Mouse (Mus musculus): Measurements from ENCODE around the gene Tns2. TPM values are rescaled to one million over a fixed set of nuclear protein-coding genes. Genes with fewer than 3 reads are reported as not detected.

Gene Tns2
- total RNA-seq, 1 experiment from 2014 or later: 83.0 TPM

Other genes with a start within 250 kb of the Tns2 start
- gene Krt1, start 249.6 kb upstream of the Tns2 start, total RNA-seq (2021): 0.23 and 0.44 TPM in 2 replicates
- not detected in 2 replicates for gene Krt77, start 230.7 kb upstream of the Tns2 start, total RNA-seq (2021)
- gene Krt76, start 207.5 kb upstream of the Tns2 start, total RNA-seq (2021): not detected in 2 replicates
- 0.15 TPM in 1 of 2 replicates, not detected in the other for gene Krt4, start 175.7 kb upstream of the Tns2 start, total RNA-seq (2021)
- 3.7 and 3.9 TPM in 2 replicates for gene Krt79, start 160.1 kb upstream of the Tns2 start, total RNA-seq (2021)
- not detected in 2 replicates for gene Krt78, start 146.1 kb upstream of the Tns2 start, total RNA-seq (2021)
- 1.5 and 14.6 TPM in 2 replicates for gene Krt8, start 95.9 kb upstream of the Tns2 start, total RNA-seq (2021)
- gene Krt18, start 72.2 kb upstream of the Tns2 start, total RNA-seq (2021): 2.4 and 11.6 TPM in 2 replicates
- 224 and 250 TPM in 2 replicates for gene Eif4b, start 26.6 kb upstream of the Tns2 start, total RNA-seq (2021)
- gene Spryd3, start 35.8 kb downstream of the Tns2 start, total RNA-seq (2021): 23.3 and 30.8 TPM in 2 replicates
- 45.7 and 48.0 TPM in 2 replicates for gene Igfbp6, start 43.9 kb downstream of the Tns2 start, total RNA-seq (2021)
- gene Soat2, start 50.1 kb downstream of the Tns2 start, total RNA-seq (2021): 0.26 and 4.7 TPM in 2 replicates
- 58.4 and 83.0 TPM in 2 replicates for gene Zfp740, start 102.8 kb downstream of the Tns2 start, total RNA-seq (2021)
- gene Csad, start 104.3 kb downstream of the Tns2 start, total RNA-seq (2021): 115 and 120 TPM in 2 replicates
- gene Itgb7, start 131.5 kb downstream of the Tns2 start, total RNA-seq (2021): 3.0 and 18.4 TPM in 2 replicates
- 25.5 and 27.8 TPM in 2 replicates for gene Rarg, start 157.1 kb downstream of the Tns2 start, total RNA-seq (2021)
- gene Gm9918, start 170.2 kb downstream of the Tns2 start, total RNA-seq (2021): not detected in 2 replicates
- gene Mfsd5, start 179.0 kb downstream of the Tns2 start, total RNA-seq (2021): 29.9 and 34.3 TPM in 2 replicates
- gene Espl1, start 195.9 kb downstream of the Tns2 start, total RNA-seq (2021): 6.6 and 10.7 TPM in 2 replicates
- 330 and 361 TPM in 2 replicates for gene Pfdn5, start 225.7 kb downstream of the Tns2 start, total RNA-seq (2021)
- gene Myg1, start 231.3 kb downstream of the Tns2 start, total RNA-seq (2021): 52.7 and 59.2 TPM in 2 replicates

Data from adrenal gland, postnatal 14 days (tissue).